Mouse (Mus musculus) MEL (cell line): Measurements from ENCODE around the gene Hrasls5. TPM values are rescaled to one million over a fixed set of nuclear protein-coding genes. Genes with fewer than 3 reads are reported as not detected.
A peak's percentile ranks its signal among the peaks of the same experiment; 100 is the strongest.

Source experiments
- DNase-seq: peaks from one replicate; pipeline ENCODE4 v3.0.0; 2011; ENCODE audit warnings: low read depth, low spot score
- H3K27ac ChIP-seq: 2 replicates; pipeline ENCODE4 v1.5.1; 2012; ENCODE audit warnings: low read depth, mild to moderate bottlenecking, control low read depth, low read length, moderate library complexity; ENCODE audit not compliant: control insufficient read depth
- H3K27me3 ChIP-seq, 2 experiments: fragments of 150-350 bp in 1 of 2; sonication (generic) in 1 of 2; 2 replicates each; pipeline ENCODE4 v1.6.1; 2012; ENCODE audit warnings: low read length in 2 of 2, mild to moderate bottlenecking in 2 of 2, improper control_type of control experiment in 1 of 2, moderate library complexity in 1 of 2; ENCODE audit not compliant: insufficient read depth in 2 of 2, control insufficient read depth in 1 of 2
- H3K36me3 ChIP-seq, 2 experiments: 2 replicates each; pipeline ENCODE4 v1.6.1; 2012 to 2014; ENCODE audit warnings: low read length in 2 of 2, improper control_type of control experiment in 1 of 2, inconsistent platforms in 1 of 2, mild to moderate bottlenecking in 1 of 2; ENCODE audit not compliant: insufficient read depth in 2 of 2, control insufficient read depth in 1 of 2
- H3K4me1 ChIP-seq, 2 experiments: fragments of 150-350 bp in 1 of 2; sonication (generic) in 1 of 2; 2 replicates each; pipeline ENCODE4 v1.6.1; 2012; ENCODE audit warnings: low read length in 2 of 2, improper control_type of control experiment in 1 of 2, mild to moderate bottlenecking in 1 of 2; ENCODE audit not compliant: insufficient read depth in 2 of 2, control insufficient read depth in 1 of 2
- H3K4me3 ChIP-seq, 2 experiments: fragments of 150-350 bp in 1 of 2; sonication (generic) in 1 of 2; 2 replicates each; pipeline ENCODE4 v1.5.1; 2012; ENCODE audit warnings: low read depth in 2 of 2, low read length in 2 of 2, mild to moderate bottlenecking in 2 of 2, moderate library complexity in 2 of 2, control low read depth in 1 of 2, improper control_type of control experiment in 1 of 2; ENCODE audit not compliant: control insufficient read depth in 1 of 2, insufficient read depth in 1 of 2
- H3K79me2 ChIP-seq: 2 replicates; pipeline ENCODE4 v1.6.1; 2012; ENCODE audit warnings: mild to moderate bottlenecking, low read length, moderate library complexity; ENCODE audit not compliant: control insufficient read depth, poor library complexity, insufficient read depth
- H3K9ac ChIP-seq: 2 replicates; pipeline ENCODE4 v1.6.1; 2012; ENCODE audit warnings: low read depth, mild to moderate bottlenecking, control low read depth, low read length, moderate library complexity; ENCODE audit not compliant: control insufficient read depth, poor library complexity, severe bottlenecking
- H3K9me3 ChIP-seq: fragments of 150-350 bp; sonication (generic); replicated peaks from 2 replicates; pipeline ENCODE4 v1.6.1; 2012; ENCODE audit warnings: mild to moderate bottlenecking, low read length, improper control_type of control experiment, moderate library complexity; ENCODE audit not compliant: insufficient read depth
- CHD1 ChIP-seq: IDR thresholded peaks from 2 replicates; pipeline ENCODE4 v1.6.1; 2012; ENCODE audit warnings: low read depth, mild to moderate bottlenecking, inconsistent platforms, low read length, improper control_type of control experiment
- EP300 ChIP-seq, 2 experiments: IDR thresholded peaks; 2 replicates each; pipeline ENCODE4 v1.6.1; 2011; ENCODE audit warnings: improper control_type of control experiment in 2 of 2, low read length in 2 of 2, low read depth in 1 of 2, mild to moderate bottlenecking in 1 of 2
- GABPA ChIP-seq: IDR thresholded peaks from 2 replicates; pipeline ENCODE4 v1.6.1; 2012; ENCODE audit warnings: low read depth, mild to moderate bottlenecking, inconsistent platforms, low read length, improper control_type of control experiment, moderate library complexity
- HCFC1 ChIP-seq: IDR thresholded peaks from 2 replicates; pipeline ENCODE4 v1.6.1; 2012; ENCODE audit warnings: low read depth, mild to moderate bottlenecking, inconsistent platforms, low read length, improper control_type of control experiment, moderate library complexity
- JUND ChIP-seq: IDR thresholded peaks from 2 replicates; pipeline ENCODE4 v1.6.1; 2011; ENCODE audit warnings: low read depth, mild to moderate bottlenecking, improper control_type of control experiment, low read length
- MAFK ChIP-seq: IDR thresholded peaks from 2 replicates; pipeline ENCODE4 v1.6.1; 2011; ENCODE audit warnings: low read depth, mild to moderate bottlenecking, low read length, improper control_type of control experiment, borderline replicate concordance
- MXI1 ChIP-seq: IDR thresholded peaks from 2 replicates; pipeline ENCODE4 v1.6.1; 2011; ENCODE audit warnings: mild to moderate bottlenecking, low read depth, low read length, improper control_type of control experiment
- MYB ChIP-seq: IDR thresholded peaks from 2 replicates; pipeline ENCODE4 v1.6.1; 2011; ENCODE audit warnings: mild to moderate bottlenecking, low read depth, low read length, improper control_type of control experiment
- POLR2A ChIP-seq, 2 experiments: IDR thresholded peaks; 2 replicates each; pipeline ENCODE4 v1.6.1; 2011 to 2012; ENCODE audit warnings: low read length in 2 of 2, mild to moderate bottlenecking in 2 of 2, control low read depth in 1 of 2, improper control_type of control experiment in 1 of 2, low read depth in 1 of 2, moderate library complexity in 1 of 2; ENCODE audit not compliant: control insufficient read depth in 1 of 2, insufficient read depth in 1 of 2, poor library complexity in 1 of 2
- TAL1 ChIP-seq: IDR thresholded peaks from 2 replicates; pipeline ENCODE4 v1.6.1; 2012; ENCODE audit warnings: mild to moderate bottlenecking, inconsistent platforms, low read length, moderate library complexity, mixed read lengths
- TBP ChIP-seq: IDR thresholded peaks from 2 replicates; pipeline ENCODE4 v1.8.0; 2011; ENCODE audit warnings: low read depth, low read length, improper control_type of control experiment
- TCF12 ChIP-seq: IDR thresholded peaks from 2 replicates; pipeline ENCODE4 v1.6.1; 2014; ENCODE audit warnings: low read depth, mild to moderate bottlenecking, inconsistent platforms, low read length, improper control_type of control experiment, moderate library complexity
- UBTF ChIP-seq: IDR thresholded peaks from 2 replicates; pipeline ENCODE4 v1.6.1; 2012; ENCODE audit warnings: low read depth, mild to moderate bottlenecking, inconsistent platforms, low read length, improper control_type of control experiment, moderate library complexity, borderline replicate concordance; ENCODE audit not compliant: insufficient read depth
- ZKSCAN1 ChIP-seq: IDR thresholded peaks from 2 replicates; pipeline ENCODE4 v1.6.1; 2012; ENCODE audit warnings: low read depth, mild to moderate bottlenecking, inconsistent platforms, low read length, improper control_type of control experiment, moderate library complexity
- polyA plus RNA-seq, 2 experiments: library from polyadenylated mRNA; stranded (reverse) in 1 of 2; unstranded in 1 of 2; fragments of >175 nt in 1 of 2; fragments of >200 nt in 1 of 2; gene quantifications; 2 replicates each; pipeline versions ENCODE4 v1.2.1 to v1.2.4; 2012; ENCODE audit warnings: low replicate concordance in 2 of 2, low read depth in 1 of 2; ENCODE audit not compliant: insufficient read length in 2 of 2, insufficient read depth in 1 of 2, missing spikeins in 1 of 2
- total RNA-seq: library from RNA; depleted of rRNA; stranded (reverse); fragments of 300-350 nt; gene quantifications from 2 replicates; pipeline ENCODE4 v1.2.3, GENCODE M21; 2012; rRNA removed

Hrasls5 gene
- total and polyA plus RNA-seq, 3 experiments, result not detected

DNA sequence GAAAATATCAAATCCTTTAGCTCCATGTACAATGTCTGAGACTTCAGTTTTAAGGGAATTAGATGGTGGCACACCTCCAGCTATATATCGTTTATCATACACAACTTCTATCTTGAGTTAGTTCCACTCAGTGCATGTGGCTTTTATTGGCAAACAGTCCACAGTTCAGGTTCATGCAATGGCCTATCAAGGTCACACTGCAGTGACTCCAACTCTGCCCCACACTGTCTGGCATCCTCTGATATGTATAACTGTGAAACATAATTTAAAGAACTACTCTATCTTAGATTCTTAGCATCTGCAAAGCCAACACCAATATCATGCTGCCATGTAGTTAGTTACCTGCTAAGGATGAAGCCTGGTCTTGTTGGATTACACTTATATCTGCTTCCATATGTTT, 75.6 kb downstream of the Hrasls5 start:
- no peaks in the 10 kb centered on the region for H3K9me3 ChIP-seq

More for the DNA sequence above, 75.6 kb downstream of the Hrasls5 start:
- TF ChIP-seq GABPA (no peak), HCFC1 (no peak), POLR2A (IDR thresholded peaks at IDR 0.05; ENCODE audit: control insufficient read depth in 1 of 2, insufficient read depth in 1 of 2, low read depth in 1 of 2, low read length in 2 of 2, poor library complexity in 1 of 2) (no peak), TBP (no peak), UBTF (no peak), ZKSCAN1 (no peak), CHD1 (no peak), MYB (peak; percentile 22; the same call in 1 of the 2 replicates), MXI1 (no peak), TCF12 (peak; percentile 75; the same call in 1 of the 2 replicates), EP300 (IDR thresholded peaks at IDR 0.05; ENCODE audit: low read depth in 1 of 2, low read length in 2 of 2) (peak; percentile 46 to 68; a peak in 3 of 4 replicates), JUND (no peak), MAFK (no peak), TAL1 (no peak)
- H3K4me3 ChIP-seq, result no peak overlapping the region
- peaks cover 0 to 3% of the 10 kb centered on the region in 2 experiments; a peak in 2 of 4 replicates for H3K36me3 ChIP-seq
- H3K79me2 ChIP-seq, result no peaks in the 10 kb centered on the region
- H3K27ac ChIP-seq, result no peak overlapping the region
- no peak overlapping the region for H3K9ac ChIP-seq
- no peaks in the 10 kb centered on the region for H3K27me3 ChIP-seq
- DNase-seq, result peak; percentile 37
- H3K4me1 ChIP-seq, result no peaks in the 10 kb centered on the region

Other genes starting within 250 kb of the Hrasls5 start
- gene Spindoc, start 229.5 kb upstream of the Hrasls5 start, total RNA-seq, result 12.8 and 13.0 TPM in 2 replicates
- 10 to 100 TPM in 1 of 2 experiments, not detected in 1; 54.1 TPM for gene Spindoc, start 229.5 kb upstream of the Hrasls5 start, polyA plus RNA-seq
- gene 2700081O15Rik, start 194.9 kb upstream of the Hrasls5 start, total RNA-seq, result 10.7 and 14.1 TPM in 2 replicates
- 10 to 100 TPM in 1 of 2 experiments, not detected in 1; 18.0 TPM for gene 2700081O15Rik, start 194.9 kb upstream of the Hrasls5 start, polyA plus RNA-seq
- 33.4 and 38.4 TPM in 2 replicates for gene Rtn3, start 129.3 kb upstream of the Hrasls5 start, total RNA-seq
- gene Rtn3, start 129.3 kb upstream of the Hrasls5 start, polyA plus RNA-seq, result 100 to 1,000 TPM in 1 of 2 experiments, not detected in 1; 118 TPM
- gene Atl3, start 118.5 kb upstream of the Hrasls5 start, total RNA-seq, result 12.7 and 16.4 TPM in 2 replicates
- gene Atl3, start 118.5 kb upstream of the Hrasls5 start, polyA plus RNA-seq, result 10 to 100 TPM in 1 of 2 experiments, not detected in 1; 15.3 TPM
- gene Pla2g16, start 55.1 kb upstream of the Hrasls5 start, total RNA-seq, result 16.3 and 19.0 TPM in 2 replicates
- gene Pla2g16, start 55.1 kb upstream of the Hrasls5 start, polyA plus RNA-seq, result 10 to 100 TPM in 1 of 2 experiments, not detected in 1; 24.7 TPM
- not detected in 2 replicates for gene Lgals12, start 5.3 kb upstream of the Hrasls5 start, total RNA-seq
- gene Lgals12, start 5.3 kb upstream of the Hrasls5 start, polyA plus RNA-seq, result not detected
- not detected in 2 replicates for gene Slc22a19, start 98.8 kb downstream of the Hrasls5 start, total RNA-seq
- not detected for gene Slc22a19, start 98.8 kb downstream of the Hrasls5 start, polyA plus RNA-seq
- gene Slc22a26, start 190.1 kb downstream of the Hrasls5 start, total RNA-seq, result not detected in 2 replicates
- not detected for gene Slc22a26, start 190.1 kb downstream of the Hrasls5 start, polyA plus RNA-seq